Mouse (Mus musculus) spleen, adult 2 months (tissue): ENCODE results near the gene Gpr162.
A peak's percentile ranks its signal among the peaks of the same experiment; 100 is the strongest.

ENCODE experiments used
- CTCF ChIP-seq: fragments of 200-500 bp; IDR thresholded peaks from 2 replicates; pipeline ENCODE4 v1.5.1; 2011; ENCODE audit warnings: mild to moderate bottlenecking, inconsistent platforms; ENCODE audit not compliant: insufficient read depth, insufficient read length, insufficient replicate concordance; ENCODE audit errors: extremely low read depth
- POLR2A ChIP-seq: fragments of 200-500 bp; IDR thresholded peaks from 2 replicates; pipeline ENCODE4 v1.6.1; 2011; ENCODE audit warnings: low read depth, low read length, inconsistent platforms

DNA sequence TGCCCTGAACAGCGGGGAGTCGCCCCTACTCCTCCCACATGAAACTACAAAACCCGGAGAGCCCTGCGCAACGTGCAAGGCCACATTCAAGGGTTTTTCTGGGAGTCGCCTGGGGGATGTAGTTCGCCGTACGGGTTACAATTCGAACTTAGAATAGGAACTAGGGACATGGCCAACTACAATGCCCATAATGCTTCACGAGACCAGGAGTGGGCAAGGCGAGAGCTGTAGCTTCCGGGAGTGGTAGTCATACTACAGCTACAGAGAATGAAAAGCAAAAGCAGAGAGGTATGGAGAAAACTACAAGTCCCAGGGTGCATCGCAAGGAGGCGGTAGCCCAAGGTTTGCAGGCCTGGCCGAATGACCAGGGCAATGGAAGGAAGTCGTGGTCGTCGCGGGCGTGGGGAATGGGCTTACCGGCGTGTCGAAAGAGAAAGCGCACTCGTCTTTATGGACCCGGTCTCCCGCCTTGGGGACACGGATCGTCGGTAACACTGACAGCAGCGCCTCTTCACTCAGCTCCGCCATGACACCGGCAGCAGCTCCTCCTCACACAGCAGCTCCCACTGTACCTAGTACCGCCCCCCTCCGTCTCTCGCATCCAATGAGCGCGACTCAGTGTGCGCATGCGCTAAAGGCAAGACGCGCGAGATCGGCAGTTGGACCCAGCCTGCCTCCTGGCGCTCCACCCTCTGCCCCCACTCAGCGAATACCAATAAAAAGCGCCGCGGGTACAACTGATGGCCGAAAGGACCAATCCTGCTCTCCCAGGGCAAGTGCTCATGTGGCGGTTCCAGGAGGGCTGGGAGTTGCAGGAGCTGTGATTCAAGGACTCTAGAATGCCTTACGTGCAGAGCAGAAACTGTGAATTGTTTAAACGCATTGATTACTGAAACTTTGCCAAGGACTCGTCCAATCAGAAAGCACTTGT is 34.6 kb downstream of the Gpr162 start, which contains the start of the genes Usp5 and Cdca3:
- peak; percentile 54 for TF ChIP-seq POLR2A
- TF ChIP-seq CTCF = no peak
